Mouse (Mus musculus) MEL (cell line): Measurements from ENCODE around the gene Hamp. TPM values are rescaled to one million over a fixed set of nuclear protein-coding genes. Genes with fewer than 3 reads are reported as not detected.

Source experiments
- DNase-seq: peaks from one replicate; pipeline ENCODE4 v3.0.0; 2011; ENCODE audit warnings: low read depth, low spot score
- H3K27ac ChIP-seq: 2 replicates; pipeline ENCODE4 v1.5.1; 2012; ENCODE audit warnings: low read depth, mild to moderate bottlenecking, control low read depth, low read length, moderate library complexity; ENCODE audit not compliant: control insufficient read depth
- H3K27me3 ChIP-seq, 2 experiments: fragments of 150-350 bp in 1 of 2; sonication (generic) in 1 of 2; 2 replicates each; pipeline ENCODE4 v1.6.1; 2012; ENCODE audit warnings: low read length in 2 of 2, mild to moderate bottlenecking in 2 of 2, improper control_type of control experiment in 1 of 2, moderate library complexity in 1 of 2; ENCODE audit not compliant: insufficient read depth in 2 of 2, control insufficient read depth in 1 of 2
- H3K36me3 ChIP-seq, 2 experiments: 2 replicates each; pipeline ENCODE4 v1.6.1; 2012 to 2014; ENCODE audit warnings: low read length in 2 of 2, improper control_type of control experiment in 1 of 2, inconsistent platforms in 1 of 2, mild to moderate bottlenecking in 1 of 2; ENCODE audit not compliant: insufficient read depth in 2 of 2, control insufficient read depth in 1 of 2
- H3K4me1 ChIP-seq, 2 experiments: fragments of 150-350 bp in 1 of 2; sonication (generic) in 1 of 2; 2 replicates each; pipeline ENCODE4 v1.6.1; 2012; ENCODE audit warnings: low read length in 2 of 2, improper control_type of control experiment in 1 of 2, mild to moderate bottlenecking in 1 of 2; ENCODE audit not compliant: insufficient read depth in 2 of 2, control insufficient read depth in 1 of 2
- H3K4me3 ChIP-seq, 2 experiments: fragments of 150-350 bp in 1 of 2; sonication (generic) in 1 of 2; 2 replicates each; pipeline ENCODE4 v1.5.1; 2012; ENCODE audit warnings: low read depth in 2 of 2, low read length in 2 of 2, mild to moderate bottlenecking in 2 of 2, moderate library complexity in 2 of 2, control low read depth in 1 of 2, improper control_type of control experiment in 1 of 2; ENCODE audit not compliant: control insufficient read depth in 1 of 2, insufficient read depth in 1 of 2
- H3K79me2 ChIP-seq: 2 replicates; pipeline ENCODE4 v1.6.1; 2012; ENCODE audit warnings: mild to moderate bottlenecking, low read length, moderate library complexity; ENCODE audit not compliant: control insufficient read depth, poor library complexity, insufficient read depth
- H3K9ac ChIP-seq: 2 replicates; pipeline ENCODE4 v1.6.1; 2012; ENCODE audit warnings: low read depth, mild to moderate bottlenecking, control low read depth, low read length, moderate library complexity; ENCODE audit not compliant: control insufficient read depth, poor library complexity, severe bottlenecking
- H3K9me3 ChIP-seq: fragments of 150-350 bp; sonication (generic); replicated peaks from 2 replicates; pipeline ENCODE4 v1.6.1; 2012; ENCODE audit warnings: mild to moderate bottlenecking, low read length, improper control_type of control experiment, moderate library complexity; ENCODE audit not compliant: insufficient read depth
- BHLHE40 ChIP-seq: IDR thresholded peaks from 2 replicates; pipeline ENCODE4 v1.6.1; 2012; ENCODE audit warnings: low read depth, mild to moderate bottlenecking, inconsistent platforms, low read length, improper control_type of control experiment, borderline replicate concordance
- CTCF ChIP-seq, 3 experiments: IDR thresholded peaks in 2 of 3; conservative IDR thresholded peaks in 1 of 3; 2 replicates each; pipeline ENCODE4 v1.5.1; 2011 to 2012; ENCODE audit warnings: low read length in 3 of 3, low read depth in 2 of 3, mild to moderate bottlenecking in 2 of 3, improper control_type of control experiment in 1 of 3, inconsistent platforms in 1 of 3, mixed read lengths in 1 of 3, moderate library complexity in 1 of 3; ENCODE audit not compliant: control insufficient read depth in 1 of 3, insufficient read depth in 1 of 3, poor library complexity in 1 of 3, severe bottlenecking in 1 of 3
- ELF1 ChIP-seq: IDR thresholded peaks from 2 replicates; pipeline ENCODE4 v1.6.1; 2014; ENCODE audit warnings: low read depth, mild to moderate bottlenecking, inconsistent platforms, low read length, improper control_type of control experiment, moderate library complexity
- GATA1 ChIP-seq: IDR thresholded peaks from 2 replicates; pipeline ENCODE4 v1.6.1; 2011; ENCODE audit warnings: low read depth, low read length, improper control_type of control experiment
- HCFC1 ChIP-seq: IDR thresholded peaks from 2 replicates; pipeline ENCODE4 v1.6.1; 2012; ENCODE audit warnings: low read depth, mild to moderate bottlenecking, inconsistent platforms, low read length, improper control_type of control experiment, moderate library complexity
- JUND ChIP-seq: IDR thresholded peaks from 2 replicates; pipeline ENCODE4 v1.6.1; 2011; ENCODE audit warnings: low read depth, mild to moderate bottlenecking, improper control_type of control experiment, low read length
- MAFK ChIP-seq: IDR thresholded peaks from 2 replicates; pipeline ENCODE4 v1.6.1; 2011; ENCODE audit warnings: low read depth, mild to moderate bottlenecking, low read length, improper control_type of control experiment, borderline replicate concordance
- MAZ ChIP-seq: IDR thresholded peaks from 2 replicates; pipeline ENCODE4 v1.6.1; 2012; ENCODE audit warnings: low read depth, mild to moderate bottlenecking, inconsistent platforms, low read length, improper control_type of control experiment
- MEF2A ChIP-seq: IDR thresholded peaks from 2 replicates; pipeline ENCODE4 v1.6.1; 2014; ENCODE audit warnings: low read depth, mild to moderate bottlenecking, inconsistent platforms, low read length, improper control_type of control experiment; ENCODE audit not compliant: poor library complexity, insufficient replicate concordance, severe bottlenecking; ENCODE audit errors: extremely low read depth
- MXI1 ChIP-seq: IDR thresholded peaks from 2 replicates; pipeline ENCODE4 v1.6.1; 2011; ENCODE audit warnings: mild to moderate bottlenecking, low read depth, low read length, improper control_type of control experiment
- MYB ChIP-seq: IDR thresholded peaks from 2 replicates; pipeline ENCODE4 v1.6.1; 2011; ENCODE audit warnings: mild to moderate bottlenecking, low read depth, low read length, improper control_type of control experiment
- MYC ChIP-seq: IDR thresholded peaks from 2 replicates; pipeline ENCODE4 v1.6.1; 2011; ENCODE audit warnings: low read depth, mild to moderate bottlenecking, low read length, improper control_type of control experiment, moderate library complexity
- NELFE ChIP-seq: IDR thresholded peaks from 2 replicates; pipeline ENCODE4 v1.6.1; 2011; ENCODE audit warnings: low read depth, low read length, improper control_type of control experiment
- NRF1 ChIP-seq: IDR thresholded peaks from 2 replicates; pipeline ENCODE4 v1.6.1; 2014; ENCODE audit warnings: low read depth, mild to moderate bottlenecking, inconsistent platforms, low read length, improper control_type of control experiment, moderate library complexity; ENCODE audit not compliant: poor library complexity, insufficient read depth, severe bottlenecking
- POLR2A ChIP-seq, 2 experiments: IDR thresholded peaks; 2 replicates each; pipeline ENCODE4 v1.6.1; 2011 to 2012; ENCODE audit warnings: low read length in 2 of 2, mild to moderate bottlenecking in 2 of 2, control low read depth in 1 of 2, improper control_type of control experiment in 1 of 2, low read depth in 1 of 2, moderate library complexity in 1 of 2; ENCODE audit not compliant: control insufficient read depth in 1 of 2, insufficient read depth in 1 of 2, poor library complexity in 1 of 2
- POLR2AphosphoS2 ChIP-seq: IDR thresholded peaks from 2 replicates; pipeline ENCODE4 v1.6.1; 2011; ENCODE audit warnings: low read length, improper control_type of control experiment
- RCOR1 ChIP-seq: IDR thresholded peaks from 2 replicates; pipeline ENCODE4 v1.6.1; 2012; ENCODE audit warnings: low read depth, mild to moderate bottlenecking, inconsistent platforms, low read length, improper control_type of control experiment
- SIN3A ChIP-seq: IDR thresholded peaks from 2 replicates; pipeline ENCODE4 v1.6.1; 2012; ENCODE audit warnings: low read length, improper control_type of control experiment, inconsistent platforms
- SMC3 ChIP-seq: IDR thresholded peaks from 2 replicates; pipeline ENCODE4 v1.6.1; 2011; ENCODE audit warnings: low read depth, low read length, improper control_type of control experiment
- TAL1 ChIP-seq: IDR thresholded peaks from 2 replicates; pipeline ENCODE4 v1.6.1; 2012; ENCODE audit warnings: mild to moderate bottlenecking, inconsistent platforms, low read length, moderate library complexity, mixed read lengths
- TBP ChIP-seq: IDR thresholded peaks from 2 replicates; pipeline ENCODE4 v1.8.0; 2011; ENCODE audit warnings: low read depth, low read length, improper control_type of control experiment
- TCF12 ChIP-seq: IDR thresholded peaks from 2 replicates; pipeline ENCODE4 v1.6.1; 2014; ENCODE audit warnings: low read depth, mild to moderate bottlenecking, inconsistent platforms, low read length, improper control_type of control experiment, moderate library complexity
- UBTF ChIP-seq: IDR thresholded peaks from 2 replicates; pipeline ENCODE4 v1.6.1; 2012; ENCODE audit warnings: low read depth, mild to moderate bottlenecking, inconsistent platforms, low read length, improper control_type of control experiment, moderate library complexity, borderline replicate concordance; ENCODE audit not compliant: insufficient read depth
- USF1 ChIP-seq: IDR thresholded peaks from 2 replicates; pipeline ENCODE4 v1.6.1; 2014; ENCODE audit warnings: low read depth, mild to moderate bottlenecking, inconsistent platforms, low read length, improper control_type of control experiment, moderate library complexity
- USF2 ChIP-seq, 2 experiments: IDR thresholded peaks; 2 replicates each; pipeline ENCODE4 v1.6.1; 2011 to 2012; ENCODE audit warnings: improper control_type of control experiment in 2 of 2, low read length in 2 of 2, borderline replicate concordance in 1 of 2, inconsistent platforms in 1 of 2, low read depth in 1 of 2, mild to moderate bottlenecking in 1 of 2; ENCODE audit not compliant: insufficient read depth in 1 of 2
- ZC3H11A ChIP-seq: IDR thresholded peaks from 2 replicates; pipeline ENCODE4 v1.6.1; 2012; ENCODE audit warnings: low read depth, mild to moderate bottlenecking, inconsistent platforms, low read length, improper control_type of control experiment
- ZKSCAN1 ChIP-seq: IDR thresholded peaks from 2 replicates; pipeline ENCODE4 v1.6.1; 2012; ENCODE audit warnings: low read depth, mild to moderate bottlenecking, inconsistent platforms, low read length, improper control_type of control experiment, moderate library complexity
- polyA plus RNA-seq, 2 experiments: library from polyadenylated mRNA; stranded (reverse) in 1 of 2; unstranded in 1 of 2; fragments of >175 nt in 1 of 2; fragments of >200 nt in 1 of 2; gene quantifications; 2 replicates each; pipeline versions ENCODE4 v1.2.1 to v1.2.4; 2012; ENCODE audit warnings: low replicate concordance in 2 of 2, low read depth in 1 of 2; ENCODE audit not compliant: insufficient read length in 2 of 2, insufficient read depth in 1 of 2, missing spikeins in 1 of 2
- total RNA-seq: library from RNA; depleted of rRNA; stranded (reverse); fragments of 300-350 nt; gene quantifications from 2 replicates; pipeline ENCODE4 v1.2.3, GENCODE M21; 2012

Hamp gene
- total and polyA plus RNA-seq, 3 experiments: not detected

DNA sequence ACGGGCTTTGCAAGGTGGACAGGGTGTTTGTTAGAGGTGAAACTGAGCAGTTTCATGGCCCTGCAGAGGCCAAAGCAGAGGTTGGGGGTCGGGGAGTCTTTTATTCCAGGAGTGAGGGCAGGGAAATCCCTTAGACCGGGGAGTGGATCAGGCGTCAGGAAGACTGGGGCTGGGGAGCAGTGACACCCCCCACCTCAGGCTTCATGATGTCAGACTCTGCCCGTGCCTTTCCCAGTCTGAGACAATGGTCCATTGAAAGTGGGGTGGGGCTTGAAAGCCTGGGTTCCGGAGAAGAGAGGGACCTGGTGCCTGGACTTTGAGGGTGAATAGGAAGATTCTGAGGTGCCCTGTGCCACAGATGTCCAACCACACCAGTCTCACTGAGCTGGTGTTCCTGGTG lies 27.1 kb downstream of the Hamp start:
- Histone ChIP-seq H3K27me3 (peaks cover 5 to 9% of the 10 kb centered on the region in 2 experiments), H3K27ac (no peak overlapping the region)

DNA sequence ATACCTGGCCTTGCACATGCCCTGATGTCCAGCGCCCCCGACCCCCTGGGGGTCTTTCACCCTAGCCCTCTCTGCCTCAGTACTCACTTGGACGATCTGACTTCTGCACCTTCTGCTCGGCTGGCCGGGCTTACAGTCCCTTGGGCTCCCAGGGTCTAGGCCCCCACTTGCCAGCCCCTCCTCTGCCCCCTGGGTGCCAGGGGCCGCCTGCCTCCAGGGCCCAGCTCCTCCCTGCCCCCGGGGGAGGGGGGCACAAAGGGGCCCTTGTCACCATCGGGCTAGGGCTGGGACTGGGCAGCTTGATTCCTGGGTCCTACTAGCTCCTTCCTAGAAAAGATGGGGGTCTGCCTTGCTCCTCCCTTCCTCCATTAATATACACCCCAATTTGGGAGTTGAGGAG lies 29.1 kb downstream of the Hamp start, which contains the start of gene Mag:
Gene Mag, minus strand, starts transcription at position 142 of the 400 bp plus-strand sequence.
- Histone ChIP-seq H3K9ac (no peak within 1 kb of the TSS), H3K79me2 (no peaks in the 10 kb centered on the region), H3K27me3 (peaks cover 1 to 8% of the 10 kb centered on the region in 2 experiments; a peak in 3 of 4 replicates), H3K4me3 (no peak within 1 kb of the TSS), H3K36me3 (no peaks in the 10 kb centered on the region), H3K4me1 (no peaks in the 10 kb centered on the region), H3K9me3 (no peaks in the 10 kb centered on the region), H3K27ac (no peak within 1 kb of the TSS)
- DNase-seq: no peak
- TF ChIP-seq ZKSCAN1: no peak
- TF ChIP-seq SIN3A: no peak
- TF ChIP-seq POLR2AphosphoS2: no peak
- no peak for TF ChIP-seq MXI1
- no peak for TF ChIP-seq CTCF (IDR thresholded peaks at IDR 0.05 in 2 of 3, conservative IDR thresholded peaks at IDR 0.05 in 1 of 3; ENCODE audit: control insufficient read depth in 1 of 3, insufficient read depth in 1 of 3, low read depth in 2 of 3, low read length in 3 of 3, poor library complexity in 1 of 3, severe bottlenecking in 1 of 3)
- TF ChIP-seq MEF2A: no peak
- TF ChIP-seq TBP: no peak
- no peak for TF ChIP-seq MYB
- no peak for TF ChIP-seq MAZ
- no peak for TF ChIP-seq JUND
- no peak for TF ChIP-seq RCOR1
- TF ChIP-seq NRF1: no peak
- TF ChIP-seq USF1: no peak
- no peak for TF ChIP-seq POLR2A (IDR thresholded peaks at IDR 0.05; ENCODE audit: control insufficient read depth in 1 of 2, insufficient read depth in 1 of 2, low read depth in 1 of 2, low read length in 2 of 2, poor library complexity in 1 of 2)
- no peak for TF ChIP-seq GATA1
- TF ChIP-seq ELF1: no peak
- no peak for TF ChIP-seq HCFC1

More for the DNA sequence above, 27.1 kb downstream of the Hamp start:
- no peaks in the 10 kb centered on the region for H3K9me3 ChIP-seq
- no peaks in the 10 kb centered on the region for H3K79me2 ChIP-seq
- H3K9ac ChIP-seq: no peak overlapping the region
- no peak overlapping the region for H3K4me3 ChIP-seq
- DNase-seq: no peak
- no peaks in the 10 kb centered on the region for H3K4me1 ChIP-seq
- H3K36me3 ChIP-seq: no peaks in the 10 kb centered on the region
- TF ChIP-seq TAL1 (no peak), TCF12 (no peak), CTCF (IDR thresholded peaks at IDR 0.05 in 2 of 3, conservative IDR thresholded peaks at IDR 0.05 in 1 of 3; ENCODE audit: control insufficient read depth in 1 of 3, insufficient read depth in 1 of 3, low read depth in 2 of 3, low read length in 3 of 3, poor library complexity in 1 of 3, severe bottlenecking in 1 of 3) (no peak), ZC3H11A (no peak), HCFC1 (no peak), BHLHE40 (no peak), SMC3 (no peak), NELFE (no peak), USF2 (IDR thresholded peaks at IDR 0.05; ENCODE audit: borderline replicate concordance in 1 of 2, insufficient read depth in 1 of 2, low read depth in 1 of 2, low read length in 2 of 2) (no peak), POLR2AphosphoS2 (no peak), RCOR1 (no peak), MYB (no peak), NRF1 (no peak), USF1 (no peak), MAFK (no peak), MYC (no peak), UBTF (no peak)
